In the genomic region with DNA sequence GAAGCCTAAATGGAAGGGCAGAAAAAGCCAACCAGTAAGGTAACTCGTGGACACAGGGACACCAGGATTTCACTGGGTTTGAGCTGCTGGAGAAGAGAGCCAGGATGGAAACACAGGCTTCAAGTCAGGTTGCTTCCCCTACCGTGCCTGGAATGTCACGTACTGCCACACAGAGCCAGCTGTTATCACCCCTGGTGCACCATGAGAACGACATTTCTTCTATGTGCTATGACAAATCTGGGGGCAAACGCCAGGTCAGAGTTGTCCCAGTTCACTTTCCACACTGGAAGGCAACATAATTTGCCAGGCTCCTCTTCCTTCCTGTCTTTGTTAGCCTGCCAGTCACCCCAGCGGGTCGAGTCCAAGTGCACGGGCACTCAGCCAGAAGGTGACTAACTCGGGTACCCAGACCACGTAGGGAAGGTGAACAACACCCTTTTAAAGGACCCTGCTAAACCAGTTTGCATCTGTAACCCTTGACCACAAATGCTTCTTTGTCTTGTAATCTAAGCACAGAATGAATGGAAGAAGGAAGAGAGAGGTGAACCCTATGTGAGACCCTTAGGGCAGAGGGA, we compare ENCODE assay signal across 11 mouse cellular contexts. TPM values are rescaled to one million over a fixed set of nuclear protein-coding genes. Genes with fewer than 3 reads are reported as not detected.
DNase-seq lines count a peak whose midpoint lies in the region; ATAC-seq lines count a peak whose summit lies in the region.
"Had no signal": no experiment of that assay in that cellular context is flagged by ENCODE, and none has a peak within 500 bp of the region (broad histone marks: within the 10 kb centered on the region; RNA-seq: fewer than 3 reads in every experiment).

No protein-coding gene starts in this region.

- no peaks in the 10 kb centered on the region for H3K27me3 ChIP-seq in embryonic facial prominence, embryonic 14.5 days (replicated peaks; ENCODE audit: control insufficient read depth, insufficient read depth, low read length)
- H3K27me3 ChIP-seq in embryonic facial prominence, embryonic 10.5 days (replicated peaks; ENCODE audit: low read depth, poor library complexity, severe bottlenecking): no peaks in the 10 kb centered on the region
- no peaks in the 10 kb centered on the region for H3K27me3 ChIP-seq in heart, embryonic 14.5 days (ENCODE audit: control insufficient read depth, insufficient read depth, low read length)
- no peaks in the 10 kb centered on the region for H3K27me3 ChIP-seq in stomach, embryonic 15.5 days (replicated peaks)
- H3K27me3 ChIP-seq: embryonic facial prominence, embryonic 12.5 days; limb, embryonic 13.5 days had no signal

- no peak; the same call in 1 of the 2 replicates for ATAC-seq in embryonic facial prominence, embryonic 14.5 days (ENCODE audit: low read depth)
- ATAC-seq in heart, embryonic 14.5 days (ENCODE audit: insufficient number of reproducible peaks, insufficient read depth, low FRiP score, low read depth): peak; percentile 39; the same call in 1 of the 2 replicates
- peak; percentile 87 for ATAC-seq in stomach, embryonic 15.5 days (ENCODE audit: insufficient read depth, low FRiP score, low read depth)
- ATAC-seq in activated CD4-positive, CD25-positive, alpha-beta regulatory T cell, adult 4 months: no peak

- H3K4me2 ChIP-seq in embryonic facial prominence, embryonic 14.5 days (ENCODE audit: low read depth, low read length): no peak overlapping the region
- H3K4me2 ChIP-seq in heart, embryonic 14.5 days (ENCODE audit: low read length): no peak overlapping the region
- H3K4me2 ChIP-seq in stomach, embryonic 15.5 days: no peak overlapping the region
- H3K4me2 ChIP-seq: embryonic facial prominence, embryonic 12.5 days; limb, embryonic 13.5 days had no signal

- no peaks in the 10 kb centered on the region for H3K4me1 ChIP-seq in embryonic facial prominence, embryonic 14.5 days (ENCODE audit: control insufficient read depth, insufficient read depth, low read length)
- 0 out of 2 replicates have a peak, but pooled peaks cover 4% of the 10 kb centered on the region for H3K4me1 ChIP-seq in embryonic facial prominence, embryonic 10.5 days
- H3K4me1 ChIP-seq in heart, embryonic 14.5 days (ENCODE audit: control insufficient read depth in 2 of 2, insufficient read depth in 2 of 2, low read length in 2 of 2): peaks cover 5 to 6% of the 10 kb centered on the region in 2 experiments; a peak in 2 of 4 replicates
- H3K4me1 ChIP-seq in stomach, embryonic 15.5 days: 0 out of 2 replicates have a peak, but pooled peaks cover 3% of the 10 kb centered on the region
- H3K4me1 ChIP-seq: embryonic facial prominence, embryonic 12.5 days; limb, embryonic 13.5 days had no signal

- no peaks in the 10 kb centered on the region for H3K36me3 ChIP-seq in embryonic facial prominence, embryonic 14.5 days (ENCODE audit: control insufficient read depth, insufficient read depth, low read length)
- no peaks in the 10 kb centered on the region for H3K36me3 ChIP-seq in embryonic facial prominence, embryonic 10.5 days (replicated peaks)
- H3K36me3 ChIP-seq in heart, embryonic 14.5 days (ENCODE audit: control insufficient read depth, insufficient read depth, low read length): no peaks in the 10 kb centered on the region
- no peaks in the 10 kb centered on the region for H3K36me3 ChIP-seq in stomach, embryonic 15.5 days
- H3K36me3 ChIP-seq: embryonic facial prominence, embryonic 12.5 days; limb, embryonic 13.5 days had no signal

- no peak overlapping the region for H3K9ac ChIP-seq in embryonic facial prominence, embryonic 14.5 days (ENCODE audit: low read depth, low read length)
- no peak overlapping the region for H3K9ac ChIP-seq in heart, embryonic 14.5 days (ENCODE audit: low read length)
- H3K9ac ChIP-seq in stomach, embryonic 15.5 days: no peak overlapping the region
- H3K9ac ChIP-seq: embryonic facial prominence, embryonic 12.5 days; limb, embryonic 13.5 days had no signal

- no peak overlapping the region for H3K4me3 ChIP-seq in embryonic facial prominence, embryonic 14.5 days (ENCODE audit: low read depth, low read length)
- no peak overlapping the region for H3K4me3 ChIP-seq in embryonic facial prominence, embryonic 10.5 days
- H3K4me3 ChIP-seq in heart, embryonic 14.5 days (ENCODE audit: control insufficient read depth in 1 of 2, insufficient read depth in 1 of 2, low read depth in 1 of 2, low read length in 2 of 2): no peak overlapping the region
- no peak overlapping the region for H3K4me3 ChIP-seq in stomach, embryonic 15.5 days (replicated peaks)
- H3K4me3 ChIP-seq: embryonic facial prominence, embryonic 12.5 days; limb, embryonic 13.5 days had no signal

- H3K27ac ChIP-seq in embryonic facial prominence, embryonic 14.5 days (replicated peaks; ENCODE audit: low read depth, low read length): no peak overlapping the region
- no peak overlapping the region for H3K27ac ChIP-seq in embryonic facial prominence, embryonic 10.5 days (replicated peaks)
- H3K27ac ChIP-seq in heart, embryonic 14.5 days (replicated peaks in 1 of 2; ENCODE audit: control insufficient read depth in 1 of 2, insufficient read depth in 1 of 2, low read depth in 2 of 2, low read length in 2 of 2): peak overlapping the region; percentile 20 to 46; a peak in 2 of 4 replicates
- H3K27ac ChIP-seq in stomach, embryonic 15.5 days: peak overlapping the region; percentile 77
- H3K27ac ChIP-seq: embryonic facial prominence, embryonic 12.5 days; limb, embryonic 13.5 days had no signal

- WGBS in embryonic facial prominence, embryonic 14.5 days: 61% methylated on average over 10 of the region's 10 CpGs
- 73% methylated on average over 10 of the region's 10 CpGs for WGBS in embryonic facial prominence, embryonic 10.5 days
- 21% methylated on average over 10 of the region's 10 CpGs for WGBS in heart, embryonic 14.5 days
- WGBS in stomach, embryonic 15.5 days: 48% methylated on average over 10 of the region's 10 CpGs

- peak; percentile 60 for DNase-seq in embryonic facial prominence, embryonic 14.5 days (ENCODE audit: low spot score)
- DNase-seq in embryonic facial prominence, embryonic 10.5 days (ENCODE audit: low spot score): no peak
- peak; percentile 81 for DNase-seq in kidney, postnatal 10 days
- no peak for DNase-seq in MN1 (ENCODE audit: low spot score)
- no peak for DNase-seq in embryo, embryonic 11 days

- H3K9me3 ChIP-seq in embryonic facial prominence, embryonic 14.5 days (ENCODE audit: control insufficient read depth, low read length): 0 out of 2 replicates have a peak, but pooled peaks cover 7% of the 10 kb centered on the region
- H3K9me3 ChIP-seq in embryonic facial prominence, embryonic 10.5 days: peaks cover 10% of the 10 kb centered on the region
- 0 out of 2 replicates have a peak, but pooled peaks cover 4% of the 10 kb centered on the region for H3K9me3 ChIP-seq in heart, embryonic 14.5 days (ENCODE audit: control insufficient read depth, low read length)
- H3K9me3 ChIP-seq in stomach, embryonic 15.5 days: no peaks in the 10 kb centered on the region

RNA-seq across cellular contexts. Expression of a gene that starts 13.0 kb away (rescaled TPM):
- polyA plus RNA-seq in embryonic facial prominence, embryonic 14.5 days (2014; fragmentation: Nextera tagmentation; extraction: Ambion mirVana): 19.9 and 21.1 TPM in 2 replicates
- 14.5 and 17.0 TPM in 2 replicates for polyA plus RNA-seq in embryonic facial prominence, embryonic 10.5 days (2016; fragmentation: Nextera tagmentation; extraction: Ambion mirVana)
- 16.6 and 18.0 TPM in 2 replicates for polyA plus RNA-seq in heart, embryonic 14.5 days (2014; fragmentation: Nextera tagmentation; extraction: Ambion mirVana)
- polyA plus RNA-seq in stomach, embryonic 15.5 days (2015; fragmentation: Nextera tagmentation; extraction: Ambion mirVana): 14.3 and 14.4 TPM in 2 replicates
- polyA plus RNA-seq in activated CD4-positive, CD25-positive, alpha-beta regulatory T cell, adult 4 months (2017; shearing (Covaris generic)): 1 to 10 TPM; 4.0 to 5.2 TPM

RNA-seq across cellular contexts. Expression of a gene that starts 53.9 kb away (rescaled TPM):
- not detected in 2 replicates for polyA plus RNA-seq in embryonic facial prominence, embryonic 14.5 days (2014; fragmentation: Nextera tagmentation; extraction: Ambion mirVana)
- not detected in 2 replicates for polyA plus RNA-seq in embryonic facial prominence, embryonic 10.5 days (2016; fragmentation: Nextera tagmentation; extraction: Ambion mirVana)
- polyA plus RNA-seq in heart, embryonic 14.5 days (2014; fragmentation: Nextera tagmentation; extraction: Ambion mirVana): not detected in 2 replicates
- not detected in 2 replicates for polyA plus RNA-seq in stomach, embryonic 15.5 days (2015; fragmentation: Nextera tagmentation; extraction: Ambion mirVana)
- not detected for polyA plus RNA-seq in activated CD4-positive, CD25-positive, alpha-beta regulatory T cell, adult 4 months (2017; shearing (Covaris generic))
- polyA plus RNA-seq: C2C12; embryonic facial prominence, embryonic 12.5 days; limb, embryonic 13.5 days had no signal

Comparison
In these comparisons a context has a peak if more than half of its experiments do, and no peak if none do; other contexts are left out.
1. DNase-seq: peak in embryonic facial prominence, embryonic 14.5 days (single experiment) and kidney, postnatal 10 days (single experiment); none in embryonic facial prominence, embryonic 10.5 days (single experiment), MN1 (single experiment) and embryo, embryonic 11 days (single experiment).
2. ATAC-seq: peak in heart, embryonic 14.5 days (single experiment) and stomach, embryonic 15.5 days (single experiment); none in embryonic facial prominence, embryonic 14.5 days (single experiment) and activated CD4-positive, CD25-positive, alpha-beta regulatory T cell, adult 4 months (single experiment).
3. H3K27ac ChIP-seq: peak in heart, embryonic 14.5 days (2 of 2) and stomach, embryonic 15.5 days (single experiment); none in embryonic facial prominence, embryonic 14.5 days (single experiment) and embryonic facial prominence, embryonic 10.5 days (single experiment).